Mouse (Mus musculus): Measurements from ENCODE around the gene Map7d1.

Gene Map7d1

GRCm38 (mm10) chr4:126256131-126256791, at the start of gene Map7d1:
Map7d1 (minus strand) TSS chr4:126256343.
- DNase-seq (ENCODE audit: low spot score) = peak; percentile 92

DNA sequence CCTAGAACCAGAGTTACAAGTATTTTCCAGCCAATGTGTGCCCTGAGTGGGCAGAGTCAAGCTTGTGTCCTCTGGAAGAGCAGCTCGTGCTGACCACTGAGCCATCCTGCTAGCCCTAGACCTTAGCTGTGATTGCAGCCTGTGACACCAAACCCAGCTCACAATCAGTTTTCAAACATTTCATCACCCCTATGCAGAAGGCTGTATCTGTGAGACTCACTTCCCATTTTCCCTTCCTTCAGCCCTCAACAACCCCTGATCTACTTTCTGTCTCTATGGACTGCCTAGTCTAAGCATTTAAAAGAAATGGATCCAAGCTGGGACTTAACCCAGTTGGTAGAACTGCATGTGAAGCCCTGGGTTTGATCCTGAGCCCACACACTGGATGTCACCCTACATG, 49.3 kb upstream of the Map7d1 start:
- DNase-seq (ENCODE audit: low spot score) = no peak

DNA sequence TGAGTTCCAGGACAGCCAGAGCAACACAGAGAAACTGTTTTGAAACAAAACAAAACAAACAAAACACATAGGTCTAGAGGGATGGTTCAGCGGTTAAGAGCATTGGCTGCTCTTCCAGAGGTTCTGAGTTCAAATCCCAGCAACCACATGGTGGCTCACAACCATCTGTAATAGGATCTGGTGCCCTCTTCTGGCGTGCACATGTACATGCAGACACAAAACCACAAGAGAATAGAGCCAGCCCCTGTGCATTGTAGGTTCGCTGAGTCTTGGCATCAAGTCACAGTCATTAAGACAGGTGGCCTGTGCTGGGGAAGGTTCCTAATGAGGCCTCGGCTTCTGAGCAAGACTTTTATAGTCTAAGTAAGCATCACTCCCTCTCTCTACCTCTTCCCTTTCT, 47.7 kb upstream of the Map7d1 start:
- DNase-seq (ENCODE audit: low spot score) = no peak

- DNase-seq (ENCODE audit: low spot score) = peak; percentile 47
These were observed 45.6 kb upstream of the Map7d1 start for GRCm38 (mm10) chr4:126301584-126302309.

DNA sequence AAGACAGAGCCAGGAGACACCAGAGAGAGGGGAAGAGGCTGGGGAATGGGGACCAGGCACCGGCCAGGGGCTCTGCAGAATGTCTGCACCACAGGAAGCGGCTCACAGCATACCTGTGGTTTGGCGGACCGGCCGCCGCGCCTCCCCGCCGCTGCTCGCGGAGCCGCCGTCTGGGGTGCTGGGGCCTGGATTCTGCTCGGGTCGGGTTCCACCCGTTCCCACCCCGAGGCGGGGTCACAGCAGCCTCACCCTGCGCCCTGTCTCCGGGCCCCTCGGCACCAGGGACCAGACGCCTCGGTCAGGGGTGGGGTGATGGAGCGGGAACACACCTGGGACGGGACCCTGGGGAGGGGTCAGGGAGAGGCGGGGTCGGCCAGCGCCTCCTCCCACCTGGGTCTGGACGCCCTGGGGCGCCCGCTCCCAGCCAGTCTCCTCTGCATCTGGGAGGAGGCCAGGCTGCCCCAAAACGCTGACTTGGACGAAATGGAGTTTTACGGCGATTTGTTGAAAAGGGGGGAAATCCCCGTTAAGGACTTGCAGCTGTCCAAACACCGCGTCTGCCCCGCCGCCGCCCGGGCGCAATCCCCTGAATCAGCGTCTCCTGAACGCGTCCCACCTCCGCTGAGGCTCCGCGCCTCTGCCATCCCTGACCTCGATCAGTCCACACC, 44.9 kb upstream of the Map7d1 start:
- DNase-seq (ENCODE audit: low spot score) = peak; percentile 67

DNA sequence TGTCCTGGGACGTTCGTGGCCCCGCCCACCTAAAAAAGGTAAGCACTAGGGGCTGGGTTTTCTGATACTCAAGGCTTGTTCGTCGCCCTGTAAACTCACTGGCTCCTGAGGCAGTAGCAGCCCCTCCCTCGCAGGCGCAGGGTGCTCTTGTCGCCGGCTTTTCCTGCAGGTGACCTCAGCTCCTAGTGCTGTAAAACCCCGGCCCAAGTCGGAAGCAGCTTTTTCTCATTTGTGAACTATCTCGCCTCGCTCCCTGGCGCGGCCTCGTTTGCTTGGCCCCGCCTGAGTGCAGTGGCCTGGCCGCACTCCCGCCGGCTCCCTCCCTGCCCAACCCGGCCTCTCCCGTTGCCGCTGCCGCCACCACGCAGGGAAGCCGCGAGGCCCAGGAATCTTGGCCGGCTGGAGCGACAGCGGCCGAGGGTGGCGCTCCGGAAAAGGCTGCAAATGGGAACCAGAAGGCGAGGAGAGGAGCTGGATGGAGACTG, 40.5 kb upstream of the Map7d1 start:
- DNase-seq (ENCODE audit: low spot score) = peak; percentile 71

DNA sequence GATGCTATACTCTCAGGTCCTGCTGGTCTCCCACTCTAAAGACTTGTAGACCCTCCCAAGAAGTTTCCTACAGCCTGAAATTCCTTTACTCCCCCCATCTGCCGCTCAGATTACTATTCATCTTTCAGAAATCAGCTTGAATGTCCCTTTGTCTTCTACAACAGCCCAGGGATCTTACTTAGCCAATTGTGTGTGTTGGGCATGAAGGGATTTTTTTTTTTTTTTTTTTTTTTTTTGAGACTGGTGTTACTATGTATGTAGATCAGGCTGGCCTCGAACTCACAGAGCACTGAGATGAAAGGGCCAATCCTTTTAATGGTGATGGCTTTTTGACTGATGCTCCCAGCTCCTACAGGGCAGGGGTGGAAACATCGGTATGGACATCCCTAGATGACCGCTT, 39.8 kb upstream of the Map7d1 start:
- DNase-seq (ENCODE audit: low spot score) = no peak

DNA sequence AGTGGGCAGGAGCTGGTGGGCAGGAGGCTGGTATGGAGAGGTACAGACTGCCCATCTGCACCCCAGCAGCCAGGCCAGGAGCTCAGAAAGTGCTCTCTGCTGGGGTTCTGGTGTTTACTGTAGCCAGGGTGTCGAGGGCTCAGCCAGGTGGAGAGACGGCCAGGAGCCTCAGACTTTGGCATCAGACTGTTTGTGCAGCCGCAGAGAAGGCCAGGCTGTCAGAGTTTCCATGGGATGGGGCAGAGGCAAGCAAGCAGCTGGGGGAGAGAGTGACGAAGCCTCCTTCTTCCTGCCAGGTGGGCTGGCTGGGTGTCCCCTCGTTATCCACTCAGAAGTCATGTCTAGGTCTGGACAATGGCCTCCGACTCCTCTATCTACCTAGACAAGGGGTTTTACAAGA, 39.0 kb upstream of the Map7d1 start:
- DNase-seq (ENCODE audit: low spot score) = no peak

GRCm38 (mm10) chr4:126291196-126291595, 35.1 kb upstream of the Map7d1 start:
- no peak for DNase-seq (ENCODE audit: low spot score)

GRCm38 (mm10) chr4:126290314-126290713, 34.2 kb upstream of the Map7d1 start:
- no peak for DNase-seq (ENCODE audit: low spot score)

- DNase-seq (ENCODE audit: low spot score) = no peak
These were observed 32.0 kb upstream of the Map7d1 start for GRCm38 (mm10) chr4:126288085-126288666.

DNA sequence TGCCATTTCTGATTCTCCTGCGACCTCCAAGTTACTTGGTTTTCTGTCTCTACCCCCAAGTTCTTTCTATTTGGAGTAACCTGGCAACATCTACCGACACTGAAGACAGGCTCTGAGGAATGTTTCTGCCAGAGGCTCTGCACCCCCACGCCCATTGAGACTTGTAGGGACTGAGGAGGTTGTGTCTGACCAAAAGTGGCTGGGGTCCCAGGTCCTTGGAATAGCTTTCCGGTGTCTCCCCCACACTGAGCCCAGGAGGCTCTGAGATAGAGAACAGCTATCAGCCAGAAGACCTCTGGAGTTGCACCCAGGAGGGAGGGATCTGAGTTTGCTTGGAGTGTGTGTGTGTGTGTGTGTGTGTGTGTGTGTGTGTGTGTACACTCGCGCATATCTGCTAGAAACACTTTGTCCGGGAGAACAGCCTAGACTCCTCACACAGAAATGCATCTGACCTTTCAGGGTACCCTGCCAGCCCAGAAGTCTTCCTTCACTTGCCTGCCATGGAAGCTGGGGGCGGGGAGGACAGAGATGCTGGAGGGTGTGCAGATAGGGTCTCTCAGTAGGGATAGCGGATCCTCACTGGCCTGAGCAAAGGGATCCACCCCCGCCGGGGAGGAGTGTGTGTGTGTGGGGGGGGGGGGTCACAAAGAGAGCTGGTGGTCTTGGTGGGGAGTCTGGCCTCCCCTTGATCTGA, 31.3 kb upstream of the Map7d1 start:
- no peak for DNase-seq (ENCODE audit: low spot score)

GRCm38 (mm10) chr4:126286492-126286891, 30.3 kb upstream of the Map7d1 start, which contains the start of gene Col8a2:
Col8a2 (plus strand) TSS chr4:126286793.
- DNase-seq (ENCODE audit: low spot score) = peak; percentile 29

DNA sequence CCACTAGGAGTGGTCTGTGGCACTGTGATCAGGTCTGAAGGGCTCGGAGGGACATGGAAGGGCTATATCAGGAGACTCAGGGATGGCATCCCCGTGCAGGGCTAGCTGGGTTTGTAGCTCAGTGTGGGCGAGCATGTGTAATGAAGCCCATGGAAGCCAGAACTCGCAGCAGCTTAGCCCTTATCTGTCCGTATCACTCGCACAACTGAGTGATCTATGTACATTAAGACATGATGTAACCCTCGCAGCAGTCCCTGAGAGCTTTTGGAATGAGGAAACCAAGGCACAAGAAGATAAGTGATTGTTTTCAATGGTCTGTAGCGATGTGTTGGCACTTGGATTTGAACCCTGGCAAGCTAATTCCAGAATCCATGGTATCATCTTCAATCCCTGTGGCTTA, 27.4 kb upstream of the Map7d1 start:
- no peak for DNase-seq (ENCODE audit: low spot score)

- DNase-seq (ENCODE audit: low spot score) = no peak
These were observed 25.6 kb upstream of the Map7d1 start for GRCm38 (mm10) chr4:126281706-126282105.

- DNase-seq (ENCODE audit: low spot score) = no peak
These were observed 22.8 kb upstream of the Map7d1 start for GRCm38 (mm10) chr4:126278961-126279360.

GRCm38 (mm10) chr4:126278565-126278915, 22.4 kb upstream of the Map7d1 start:
- peak; percentile 67 for DNase-seq (ENCODE audit: low spot score)

GRCm38 (mm10) chr4:126277906-126278564, 21.9 kb upstream of the Map7d1 start:
- DNase-seq (ENCODE audit: low spot score) = peak; percentile 86

- DNase-seq (ENCODE audit: low spot score) = no peak
These were observed 19.6 kb upstream of the Map7d1 start for GRCm38 (mm10) chr4:126275681-126276131.

- DNase-seq (ENCODE audit: low spot score) = no peak
These were observed 18.9 kb upstream of the Map7d1 start for GRCm38 (mm10) chr4:126275081-126275480.

- no peak for DNase-seq (ENCODE audit: low spot score)
These were observed 17.6 kb upstream of the Map7d1 start for GRCm38 (mm10) chr4:126273753-126274152.
